Mouse (Mus musculus): ENCODE data around the gene Kif24. TPM values are rescaled to one million over a fixed set of nuclear protein-coding genes. Genes with fewer than 3 reads are reported as not detected.

The Kif24 gene
- polyA plus RNA-seq, 1 experiment from 2014 or later = 3.0 TPM

GRCm38 (mm10) chr4:41391015-41391414 is 73.7 kb downstream of the Kif24 start:
- no peaks in the 10 kb centered on the region for H3K4me1 ChIP-seq
- 89% methylated on average over 2 of the region's 2 CpGs for WGBS
- H3K9me3 ChIP-seq = no peaks in the 10 kb centered on the region
- no peaks in the 10 kb centered on the region for H3K27me3 ChIP-seq (replicated peaks)
- H3K4me3 ChIP-seq = no peak overlapping the region
- H3K4me2 ChIP-seq = no peak overlapping the region
- no peak overlapping the region for H3K9ac ChIP-seq
- peaks cover 20% of the 10 kb centered on the region; the same call in 1 of the 2 replicates for H3K36me3 ChIP-seq (replicated peaks)
- ATAC-seq (replicated peaks) = no peak
- no peak overlapping the region for H3K27ac ChIP-seq

- Histone ChIP-seq H3K9ac (no peak overlapping the region), H3K36me3 (replicated peaks) (peaks cover 20% of the 10 kb centered on the region; the same call in 1 of the 2 replicates), H3K27me3 (replicated peaks) (no peaks in the 10 kb centered on the region), H3K4me3 (no peak overlapping the region), H3K9me3 (no peaks in the 10 kb centered on the region), H3K4me2 (no peak overlapping the region), H3K4me1 (no peaks in the 10 kb centered on the region), H3K27ac (no peak overlapping the region)
- WGBS = 24% methylated on average over 3 of the region's 3 CpGs
- 0 out of 2 replicates have a peak, but pooled peaks have one; percentile 62 for ATAC-seq (replicated peaks)
These were observed 74.6 kb downstream of the Kif24 start for GRCm38 (mm10) chr4:41390122-41390521.

- no peaks in the 10 kb centered on the region for H3K9me3 ChIP-seq
- H3K9ac ChIP-seq = no peak overlapping the region
- ATAC-seq (replicated peaks) = no peak
- H3K36me3 ChIP-seq (replicated peaks) = peaks cover 20% of the 10 kb centered on the region; the same call in 1 of the 2 replicates
- H3K4me3 ChIP-seq = no peak overlapping the region
- no peak overlapping the region for H3K4me2 ChIP-seq
- 89% methylated on average over 5 of the region's 5 CpGs for WGBS
- H3K27me3 ChIP-seq (replicated peaks) = no peaks in the 10 kb centered on the region
- no peaks in the 10 kb centered on the region for H3K4me1 ChIP-seq
- H3K27ac ChIP-seq = no peak overlapping the region
These were observed 75.4 kb downstream of the Kif24 start for GRCm38 (mm10) chr4:41389240-41389639.

- no peak overlapping the region for H3K4me2 ChIP-seq
- H3K4me3 ChIP-seq = no peak overlapping the region
- ATAC-seq (replicated peaks) = no peak
- no peak overlapping the region for H3K27ac ChIP-seq
- H3K9me3 ChIP-seq = no peaks in the 10 kb centered on the region
- no peaks in the 10 kb centered on the region for H3K27me3 ChIP-seq (replicated peaks)
- H3K4me1 ChIP-seq = no peaks in the 10 kb centered on the region
- no peak overlapping the region for H3K9ac ChIP-seq
- 87% methylated on average over 5 of the region's 5 CpGs for WGBS
- peaks cover 20% of the 10 kb centered on the region; the same call in 1 of the 2 replicates for H3K36me3 ChIP-seq (replicated peaks)
These were observed 76.1 kb downstream of the Kif24 start for GRCm38 (mm10) chr4:41388616-41389015.

- 92% methylated on average over 7 of the region's 7 CpGs for WGBS
- no peak for ATAC-seq (replicated peaks)
- no peak overlapping the region for H3K4me2 ChIP-seq
- no peak overlapping the region for H3K27ac ChIP-seq
- H3K9ac ChIP-seq = no peak overlapping the region
- H3K4me3 ChIP-seq = no peak overlapping the region
- no peaks in the 10 kb centered on the region for H3K9me3 ChIP-seq
- no peaks in the 10 kb centered on the region for H3K27me3 ChIP-seq (replicated peaks)
- H3K36me3 ChIP-seq (replicated peaks) = peaks cover 17% of the 10 kb centered on the region; the same call in 1 of the 2 replicates
- no peaks in the 10 kb centered on the region for H3K4me1 ChIP-seq
These were observed 76.8 kb downstream of the Kif24 start for GRCm38 (mm10) chr4:41387755-41388469.

GRCm38 (mm10) chr4:41386412-41386975 is 78.2 kb downstream of the Kif24 start:
- Histone ChIP-seq H3K4me3 (no peak overlapping the region), H3K4me2 (no peak overlapping the region), H3K27me3 (replicated peaks) (no peaks in the 10 kb centered on the region), H3K9ac (no peak overlapping the region), H3K9me3 (no peaks in the 10 kb centered on the region), H3K4me1 (no peaks in the 10 kb centered on the region), H3K27ac (no peak overlapping the region), H3K36me3 (replicated peaks) (peaks cover 10% of the 10 kb centered on the region; the same call in 1 of the 2 replicates)
- 86% methylated on average over 1 of the region's 1 CpGs for WGBS
- no peak for ATAC-seq (replicated peaks)

GRCm38 (mm10) chr4:41381213-41381950 is 83.3 kb downstream of the Kif24 start:
- no peaks in the 10 kb centered on the region for H3K9me3 ChIP-seq
- H3K4me2 ChIP-seq = no peak overlapping the region
- no peak overlapping the region for H3K9ac ChIP-seq
- 96% methylated on average over 5 of the region's 5 CpGs for WGBS
- H3K36me3 ChIP-seq (replicated peaks) = peaks cover 14% of the 10 kb centered on the region
- H3K4me1 ChIP-seq = no peaks in the 10 kb centered on the region
- ATAC-seq (replicated peaks) = no peak
- H3K4me3 ChIP-seq = no peak overlapping the region
- H3K27me3 ChIP-seq (replicated peaks) = no peaks in the 10 kb centered on the region
- H3K27ac ChIP-seq = no peak overlapping the region

GRCm38 (mm10) chr4:41377567-41377966 is 87.1 kb downstream of the Kif24 start:
- Histone ChIP-seq H3K27me3 (replicated peaks) (no peaks in the 10 kb centered on the region), H3K27ac (no peak overlapping the region), H3K9me3 (no peaks in the 10 kb centered on the region), H3K4me1 (no peaks in the 10 kb centered on the region), H3K4me2 (no peak overlapping the region), H3K4me3 (no peak overlapping the region), H3K9ac (no peak overlapping the region), H3K36me3 (replicated peaks) (peaks cover 27% of the 10 kb centered on the region)
- ATAC-seq (replicated peaks) = no peak

- no peak overlapping the region for H3K4me3 ChIP-seq
- no peak overlapping the region for H3K4me2 ChIP-seq
- no peak for ATAC-seq (replicated peaks)
- 95% methylated on average over 9 of the region's 9 CpGs for WGBS
- 0 out of 2 replicates have a peak, but pooled peaks cover 8% of the 10 kb centered on the region for H3K36me3 ChIP-seq (replicated peaks)
- H3K4me1 ChIP-seq = no peaks in the 10 kb centered on the region
- H3K27me3 ChIP-seq (replicated peaks) = no peaks in the 10 kb centered on the region
- H3K9me3 ChIP-seq = no peaks in the 10 kb centered on the region
- no peak overlapping the region for H3K9ac ChIP-seq
- no peak overlapping the region for H3K27ac ChIP-seq
These were observed 94.8 kb downstream of the Kif24 start for GRCm38 (mm10) chr4:41369702-41370437.

GRCm38 (mm10) chr4:41368198-41368597 is 96.5 kb downstream of the Kif24 start:
- 91% methylated on average over 4 of the region's 4 CpGs for WGBS
- H3K27ac ChIP-seq = no peak overlapping the region
- H3K27me3 ChIP-seq (replicated peaks) = no peaks in the 10 kb centered on the region
- no peaks in the 10 kb centered on the region for H3K4me1 ChIP-seq
- no peaks in the 10 kb centered on the region for H3K9me3 ChIP-seq
- H3K36me3 ChIP-seq (replicated peaks) = 0 out of 2 replicates have a peak, but pooled peaks cover 5% of the 10 kb centered on the region
- no peak overlapping the region for H3K9ac ChIP-seq
- no peak overlapping the region for H3K4me2 ChIP-seq
- no peak overlapping the region for H3K4me3 ChIP-seq
- no peak for ATAC-seq (replicated peaks)

- Histone ChIP-seq H3K9me3 (no peaks in the 10 kb centered on the region), H3K4me2 (no peak overlapping the region), H3K4me1 (no peaks in the 10 kb centered on the region), H3K4me3 (no peak overlapping the region), H3K27ac (no peak overlapping the region), H3K9ac (no peak overlapping the region), H3K36me3 (replicated peaks) (no peaks in the 10 kb centered on the region), H3K27me3 (replicated peaks) (no peaks in the 10 kb centered on the region)
- no peak for ATAC-seq (replicated peaks)
- 94% methylated on average over 3 of the region's 3 CpGs for WGBS
These were observed 103.6 kb downstream of the Kif24 start for GRCm38 (mm10) chr4:41361059-41361458.

- no peaks in the 10 kb centered on the region for H3K4me1 ChIP-seq
- no peaks in the 10 kb centered on the region for H3K36me3 ChIP-seq (replicated peaks)
- WGBS = 93% methylated on average over 7 of the region's 7 CpGs
- H3K4me3 ChIP-seq = no peak overlapping the region
- ATAC-seq (replicated peaks) = no peak
- H3K27me3 ChIP-seq (replicated peaks) = no peaks in the 10 kb centered on the region
- no peak overlapping the region for H3K9ac ChIP-seq
- no peak overlapping the region for H3K27ac ChIP-seq
- H3K4me2 ChIP-seq = no peak overlapping the region
- H3K9me3 ChIP-seq = no peaks in the 10 kb centered on the region
These were observed 105.3 kb downstream of the Kif24 start for GRCm38 (mm10) chr4:41359358-41359757.
